Mouse (Mus musculus) forebrain, embryonic 12.5 days (tissue): ENCODE results near the gene Galnt17. TPM values are rescaled to one million over a fixed set of nuclear protein-coding genes. Genes with fewer than 3 reads are reported as not detected.

Experiments used
- ATAC-seq: fragments of 200-750 bp; cut with Nextera tagmentation; 2 replicates; pipeline ENCODE4 v1.8.0; 2017; ENCODE audit warnings: moderate TSS enrichment; ENCODE audit not compliant: low FRiP score
- H3K27ac ChIP-seq: fragments of 300-500 bp; sonication (generic); 2 replicates; pipeline ENCODE4 v1.5.1; 2016; ENCODE audit warnings: mild to moderate bottlenecking
- H3K27me3 ChIP-seq: fragments of 300-500 bp; sonication (generic); 2 replicates; pipeline ENCODE4 v1.6.1; 2016; ENCODE audit warnings: mild to moderate bottlenecking
- H3K36me3 ChIP-seq: fragments of 300-500 bp; sonication (generic); replicated peaks from 2 replicates; pipeline ENCODE4 v1.6.1; 2016; ENCODE audit warnings: mild to moderate bottlenecking
- H3K4me1 ChIP-seq: fragments of 300-500 bp; sonication (generic); 2 replicates; pipeline ENCODE4 v1.6.1; 2016
- H3K4me2 ChIP-seq: fragments of 300-500 bp; sonication (generic); 2 replicates; pipeline ENCODE4 v1.6.1; 2016; ENCODE audit warnings: mild to moderate bottlenecking, moderate library complexity
- H3K4me3 ChIP-seq: fragments of 300-500 bp; sonication (generic); replicated peaks from 2 replicates; pipeline ENCODE4 v1.5.1; 2016; ENCODE audit warnings: mild to moderate bottlenecking
- H3K9ac ChIP-seq: fragments of 300-500 bp; sonication (generic); 2 replicates; pipeline ENCODE4 v1.6.1; 2016; ENCODE audit warnings: mild to moderate bottlenecking
- H3K9me3 ChIP-seq: fragments of 300-500 bp; sonication (generic); 2 replicates; pipeline ENCODE4 v1.6.1; 2016
- WGBS: fragments of 180-500 bp; shearing (Covaris S2); methylation state at CpG from one replicate; pipeline ENCODE4 v1.1.7; 2016; 5-methylcytosine and 5-hydroxymethylcytosine counted together
- polyA plus RNA-seq: library from polyadenylated mRNA; unstranded; fragments of >200 nt; fragmentation: Nextera tagmentation; extraction: Ambion mirVana; gene quantifications from 2 replicates; pipeline ENCODE4 v1.2.1, GENCODE M21; 2016

The Galnt17 gene
- polyA plus RNA-seq, 1 experiment from 2014 or later: 3.5 TPM

- Histone ChIP-seq H3K27ac (no peak overlapping the region), H3K4me3 (no peak overlapping the region), H3K4me1 (no peaks in the 10 kb centered on the region), H3K9ac (no peak overlapping the region), H3K9me3 (no peaks in the 10 kb centered on the region), H3K36me3 (no peaks in the 10 kb centered on the region), H3K27me3 (no peaks in the 10 kb centered on the region), H3K4me2 (no peak overlapping the region)
- WGBS: 95% methylated on average over 8 of the region's 8 CpGs
- ATAC-seq: no peak
Measured at GRCm38 (mm10) chr5:131233828-131234227, 74.5 kb downstream of the Galnt17 start.

- 80% methylated on average over 11 of the region's 11 CpGs for WGBS
- Histone ChIP-seq H3K9ac (no peak overlapping the region), H3K4me2 (no peak overlapping the region), H3K36me3 (no peaks in the 10 kb centered on the region), H3K4me1 (no peaks in the 10 kb centered on the region), H3K27ac (no peak overlapping the region), H3K27me3 (no peaks in the 10 kb centered on the region), H3K4me3 (no peak overlapping the region), H3K9me3 (no peaks in the 10 kb centered on the region)
- ATAC-seq: no peak
Measured at GRCm38 (mm10) chr5:131231060-131231459, 77.2 kb downstream of the Galnt17 start.

GRCm38 (mm10) chr5:131229744-131230143 lies 78.6 kb downstream of the Galnt17 start:
- H3K4me1 ChIP-seq: no peaks in the 10 kb centered on the region
- H3K9me3 ChIP-seq: no peaks in the 10 kb centered on the region
- H3K36me3 ChIP-seq: no peaks in the 10 kb centered on the region
- 81% methylated on average over 10 of the region's 10 CpGs for WGBS
- no peak overlapping the region for H3K9ac ChIP-seq
- no peak overlapping the region for H3K4me2 ChIP-seq
- H3K27ac ChIP-seq: no peak overlapping the region
- H3K4me3 ChIP-seq: no peak overlapping the region
- H3K27me3 ChIP-seq: no peaks in the 10 kb centered on the region
- ATAC-seq: no peak

GRCm38 (mm10) chr5:131223416-131223815 lies 84.9 kb downstream of the Galnt17 start:
- ATAC-seq: no peak
- Histone ChIP-seq H3K36me3 (no peaks in the 10 kb centered on the region), H3K27me3 (no peaks in the 10 kb centered on the region), H3K9ac (no peak overlapping the region), H3K4me3 (no peak overlapping the region), H3K4me1 (no peaks in the 10 kb centered on the region), H3K27ac (no peak overlapping the region), H3K4me2 (no peak overlapping the region), H3K9me3 (no peaks in the 10 kb centered on the region)
- WGBS: 75% methylated on average over 1 of the region's 1 CpGs

- H3K27me3 ChIP-seq: no peaks in the 10 kb centered on the region
- ATAC-seq: no peak
- H3K27ac ChIP-seq: no peak overlapping the region
- 87% methylated on average over 10 of the region's 10 CpGs for WGBS
- H3K36me3 ChIP-seq: no peaks in the 10 kb centered on the region
- H3K9me3 ChIP-seq: no peaks in the 10 kb centered on the region
- no peak overlapping the region for H3K4me3 ChIP-seq
- no peak overlapping the region for H3K9ac ChIP-seq
- H3K4me2 ChIP-seq: no peak overlapping the region
- H3K4me1 ChIP-seq: no peaks in the 10 kb centered on the region
Measured at GRCm38 (mm10) chr5:131222498-131223244, 85.6 kb downstream of the Galnt17 start.

- WGBS: 80% methylated on average over 3 of the region's 3 CpGs
- no peak overlapping the region for H3K9ac ChIP-seq
- no peak for ATAC-seq
- H3K9me3 ChIP-seq: no peaks in the 10 kb centered on the region
- H3K27ac ChIP-seq: no peak overlapping the region
- no peaks in the 10 kb centered on the region for H3K4me1 ChIP-seq
- H3K36me3 ChIP-seq: no peaks in the 10 kb centered on the region
- no peaks in the 10 kb centered on the region for H3K27me3 ChIP-seq
- no peak overlapping the region for H3K4me3 ChIP-seq
- H3K4me2 ChIP-seq: no peak overlapping the region
Measured at GRCm38 (mm10) chr5:131218221-131218620, 90.1 kb downstream of the Galnt17 start.

- ATAC-seq: no peak
- no peaks in the 10 kb centered on the region for H3K9me3 ChIP-seq
- H3K27ac ChIP-seq: no peak overlapping the region
- H3K4me3 ChIP-seq: no peak overlapping the region
- no peak overlapping the region for H3K9ac ChIP-seq
- H3K36me3 ChIP-seq: no peaks in the 10 kb centered on the region
- H3K27me3 ChIP-seq: no peaks in the 10 kb centered on the region
- 44% methylated on average over 3 of the region's 3 CpGs for WGBS
- no peak overlapping the region for H3K4me2 ChIP-seq
- no peaks in the 10 kb centered on the region for H3K4me1 ChIP-seq
Measured at GRCm38 (mm10) chr5:131211618-131212017, 96.7 kb downstream of the Galnt17 start.

- H3K27me3 ChIP-seq: no peaks in the 10 kb centered on the region
- ATAC-seq: no peak
- H3K9me3 ChIP-seq: no peaks in the 10 kb centered on the region
- H3K27ac ChIP-seq: no peak overlapping the region
- no peak overlapping the region for H3K4me3 ChIP-seq
- H3K36me3 ChIP-seq: no peaks in the 10 kb centered on the region
- 51% methylated on average over 2 of the region's 2 CpGs for WGBS
- no peak overlapping the region for H3K4me2 ChIP-seq
- H3K4me1 ChIP-seq: no peaks in the 10 kb centered on the region
- H3K9ac ChIP-seq: no peak overlapping the region
Measured at GRCm38 (mm10) chr5:131201146-131201545, 107.2 kb downstream of the Galnt17 start.

- H3K27ac ChIP-seq: no peak overlapping the region
- no peaks in the 10 kb centered on the region for H3K27me3 ChIP-seq
- WGBS: 84% methylated on average over 3 of the region's 3 CpGs
- H3K9me3 ChIP-seq: no peaks in the 10 kb centered on the region
- no peaks in the 10 kb centered on the region for H3K4me1 ChIP-seq
- H3K4me3 ChIP-seq: no peak overlapping the region
- no peak overlapping the region for H3K9ac ChIP-seq
- no peak for ATAC-seq
- no peak overlapping the region for H3K4me2 ChIP-seq
- H3K36me3 ChIP-seq: no peaks in the 10 kb centered on the region
Measured at GRCm38 (mm10) chr5:131192311-131192710, 116.0 kb downstream of the Galnt17 start.

GRCm38 (mm10) chr5:131184566-131184965 lies 123.7 kb downstream of the Galnt17 start:
- no peak overlapping the region for H3K4me2 ChIP-seq
- no peaks in the 10 kb centered on the region for H3K9me3 ChIP-seq
- H3K36me3 ChIP-seq: no peaks in the 10 kb centered on the region
- ATAC-seq: no peak
- H3K4me3 ChIP-seq: no peak overlapping the region
- H3K4me1 ChIP-seq: no peaks in the 10 kb centered on the region
- no peaks in the 10 kb centered on the region for H3K27me3 ChIP-seq
- no peak overlapping the region for H3K9ac ChIP-seq
- no peak overlapping the region for H3K27ac ChIP-seq

GRCm38 (mm10) chr5:131181231-131181630 lies 127.1 kb downstream of the Galnt17 start:
- no peaks in the 10 kb centered on the region for H3K36me3 ChIP-seq
- no peaks in the 10 kb centered on the region for H3K27me3 ChIP-seq
- WGBS: 91% methylated on average over 1 of the region's 1 CpGs
- no peak overlapping the region for H3K9ac ChIP-seq
- no peak for ATAC-seq
- H3K4me3 ChIP-seq: no peak overlapping the region
- H3K9me3 ChIP-seq: no peaks in the 10 kb centered on the region
- no peak overlapping the region for H3K4me2 ChIP-seq
- H3K27ac ChIP-seq: no peak overlapping the region
- peaks cover 13% of the 10 kb centered on the region for H3K4me1 ChIP-seq

- Histone ChIP-seq H3K9ac (no peak overlapping the region), H3K4me1 (peaks cover 13% of the 10 kb centered on the region), H3K9me3 (no peaks in the 10 kb centered on the region), H3K27ac (no peak overlapping the region), H3K27me3 (no peaks in the 10 kb centered on the region), H3K4me2 (no peak overlapping the region), H3K36me3 (no peaks in the 10 kb centered on the region), H3K4me3 (no peak overlapping the region)
- ATAC-seq: no peak
- 82% methylated on average over 1 of the region's 1 CpGs for WGBS
Measured at GRCm38 (mm10) chr5:131180756-131181155, 127.5 kb downstream of the Galnt17 start.

GRCm38 (mm10) chr5:131177851-131178250 lies 130.4 kb downstream of the Galnt17 start:
- H3K27me3 ChIP-seq: no peaks in the 10 kb centered on the region
- no peak overlapping the region for H3K9ac ChIP-seq
- no peak overlapping the region for H3K4me2 ChIP-seq
- H3K4me3 ChIP-seq: no peak overlapping the region
- H3K36me3 ChIP-seq: no peaks in the 10 kb centered on the region
- H3K9me3 ChIP-seq: no peaks in the 10 kb centered on the region
- ATAC-seq: no peak
- peaks cover 13% of the 10 kb centered on the region for H3K4me1 ChIP-seq
- peak overlapping the region; percentile 42; the same call in 1 of the 2 replicates for H3K27ac ChIP-seq
- 53% methylated on average over 7 of the region's 7 CpGs for WGBS
